Mouse (Mus musculus): Measurements from ENCODE around the gene Mapt. TPM values are rescaled to one million over a fixed set of nuclear protein-coding genes. Genes with fewer than 3 reads are reported as not detected.
A peak's percentile ranks its signal among the peaks of the same experiment; 100 is the strongest.

The Mapt gene
- polyA plus RNA-seq, 1 experiment: 0.76 TPM

DNA sequence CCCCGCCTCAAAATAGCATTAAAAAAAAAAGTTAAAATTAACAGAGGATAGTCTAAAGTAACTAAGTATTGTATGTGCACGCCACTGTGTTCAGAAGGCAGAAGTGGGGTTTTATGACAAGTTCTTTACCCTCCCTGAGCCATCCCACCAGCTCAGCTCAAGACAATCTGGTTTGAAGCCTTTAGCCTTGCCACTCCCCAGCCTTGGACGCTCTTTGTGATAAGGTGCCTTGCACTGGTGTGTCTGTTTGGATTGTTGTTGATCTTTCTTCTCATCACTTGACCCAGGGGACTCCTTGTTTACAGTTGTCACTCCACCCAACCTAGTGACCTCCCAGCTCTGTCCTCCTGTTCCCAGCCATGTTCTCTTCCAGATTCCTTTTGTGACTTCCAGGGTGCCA, 86.4 kb downstream of the Mapt start:
- Histone ChIP-seq H3K4me3 (replicated peaks) (no peak overlapping the region), H3K27me3 (replicated peaks) (peaks cover 37% of the 10 kb centered on the region)
- TF ChIP-seq GATA1 (IDR thresholded peaks at IDR 0.05; ENCODE audit: borderline replicate concordance, low read length) (no peak), FLI1 (IDR thresholded peaks at IDR 0.05; ENCODE audit: low read length) (no peak)

DNA sequence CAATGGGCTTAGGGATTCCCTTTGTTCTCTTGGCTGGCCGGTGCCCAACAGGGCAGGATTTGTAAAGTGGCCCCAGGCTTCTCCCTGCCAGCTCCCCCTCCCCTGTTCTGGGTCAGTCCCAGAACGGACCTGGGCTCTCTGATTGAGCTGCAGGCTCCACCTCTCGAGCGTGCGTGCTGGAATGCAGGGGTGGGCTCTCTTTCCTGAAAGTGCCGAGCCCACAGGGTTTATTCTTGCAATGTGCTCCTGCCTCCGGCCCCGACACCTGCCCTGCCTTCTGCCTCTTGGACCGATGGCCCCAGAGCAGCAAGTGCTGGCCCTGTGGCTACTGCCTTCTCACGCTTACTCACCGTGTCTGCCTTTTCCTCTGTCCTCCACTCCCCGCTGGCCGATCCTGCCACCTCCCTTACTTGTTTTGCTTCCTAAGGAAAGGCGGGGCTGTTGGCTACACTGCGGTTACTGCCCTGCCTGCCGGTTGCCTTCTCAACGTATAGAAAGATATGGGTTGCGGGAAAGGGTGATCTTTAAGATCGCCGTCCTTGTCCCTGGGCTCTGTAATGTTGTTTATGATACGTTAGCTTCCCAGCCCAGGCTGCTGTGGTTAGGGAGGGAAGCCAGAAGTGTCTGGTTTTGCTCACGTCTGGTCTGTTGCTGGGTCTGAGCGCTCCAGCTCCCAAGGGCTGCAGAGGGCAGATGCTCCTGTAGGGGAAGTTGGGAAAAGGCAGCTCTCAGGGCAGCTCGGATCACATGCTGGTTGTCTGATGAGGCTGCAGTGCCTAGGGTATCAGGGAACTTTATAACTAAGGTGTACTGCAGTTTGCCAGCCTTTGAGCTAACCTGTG, 88.0 kb downstream of the Mapt start:
- Histone ChIP-seq H3K4me3 (replicated peaks) (peak overlapping the region; percentile 94), H3K4me1 (peaks cover 66% of the 10 kb centered on the region), H3K36me3 (replicated peaks; ENCODE audit: low read length) (no peaks in the 10 kb centered on the region), H3K27me3 (replicated peaks) (peaks cover 32% of the 10 kb centered on the region), H3K9me3 (no peaks in the 10 kb centered on the region)
- TF ChIP-seq FLI1 (IDR thresholded peaks at IDR 0.05; ENCODE audit: low read length): no peak
- no peak for TF ChIP-seq GATA1 (IDR thresholded peaks at IDR 0.05; ENCODE audit: borderline replicate concordance, low read length)

More for the DNA sequence above, 86.4 kb downstream of the Mapt start:
- Histone ChIP-seq H3K36me3 (replicated peaks; ENCODE audit: low read length) (no peaks in the 10 kb centered on the region), H3K9me3 (no peaks in the 10 kb centered on the region), H3K4me1 (peaks cover 62% of the 10 kb centered on the region)

DNA sequence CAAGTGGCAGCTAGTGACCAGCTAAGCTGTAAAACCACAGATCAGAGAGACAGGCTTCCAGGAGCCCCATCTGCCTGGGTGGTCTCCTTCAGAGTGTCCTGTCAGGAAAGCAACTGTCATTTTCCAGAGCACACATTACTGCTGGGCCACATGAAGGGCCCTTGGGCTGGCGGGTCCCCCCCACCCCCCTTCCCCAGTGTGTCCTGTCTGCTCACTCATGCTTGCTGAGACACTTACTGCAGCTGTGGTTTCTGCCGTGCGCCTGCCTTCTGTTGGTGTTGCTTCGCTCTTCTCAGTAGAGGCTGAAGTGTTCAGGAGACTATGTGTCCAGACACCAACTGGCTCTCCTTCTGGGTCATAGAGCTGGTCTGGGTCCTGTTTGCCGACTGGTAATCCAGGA, 89.3 kb downstream of the Mapt start:
- Histone ChIP-seq H3K9me3 (no peaks in the 10 kb centered on the region), H3K4me1 (peaks cover 66% of the 10 kb centered on the region), H3K4me3 (replicated peaks) (peak overlapping the region; percentile 62), H3K27me3 (replicated peaks) (peaks cover 32% of the 10 kb centered on the region), H3K36me3 (replicated peaks; ENCODE audit: low read length) (no peaks in the 10 kb centered on the region)
- TF ChIP-seq FLI1 (IDR thresholded peaks at IDR 0.05; ENCODE audit: low read length) (no peak), GATA1 (IDR thresholded peaks at IDR 0.05; ENCODE audit: borderline replicate concordance, low read length) (no peak)

DNA sequence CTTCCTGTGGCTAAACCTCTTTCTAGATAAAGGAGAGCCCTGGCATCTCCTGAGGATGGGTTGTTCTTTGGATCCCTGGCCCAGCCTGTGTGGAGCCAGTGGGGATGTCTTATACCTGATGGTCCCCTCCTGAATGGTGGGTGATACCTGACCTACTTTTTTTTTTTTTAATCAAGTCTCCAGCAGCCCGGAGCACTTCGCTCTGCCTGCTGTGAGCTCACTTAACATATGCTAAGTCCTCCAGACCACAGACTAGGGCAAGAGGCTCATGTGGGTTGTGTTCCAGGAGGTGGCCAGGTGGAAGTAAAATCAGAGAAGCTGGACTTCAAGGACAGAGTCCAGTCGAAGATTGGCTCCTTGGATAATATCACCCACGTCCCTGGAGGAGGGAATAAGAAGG, 91.0 kb downstream of the Mapt start:
- peaks cover 32% of the 10 kb centered on the region for H3K27me3 ChIP-seq (replicated peaks)
- H3K9me3 ChIP-seq: peaks cover 4% of the 10 kb centered on the region
- H3K36me3 ChIP-seq (replicated peaks; ENCODE audit: low read length): no peaks in the 10 kb centered on the region
- H3K4me3 ChIP-seq (replicated peaks): no peak overlapping the region
- H3K4me1 ChIP-seq: peaks cover 57% of the 10 kb centered on the region
- no peak for TF ChIP-seq FLI1 (IDR thresholded peaks at IDR 0.05; ENCODE audit: low read length)
- no peak for TF ChIP-seq GATA1 (IDR thresholded peaks at IDR 0.05; ENCODE audit: borderline replicate concordance, low read length)

DNA sequence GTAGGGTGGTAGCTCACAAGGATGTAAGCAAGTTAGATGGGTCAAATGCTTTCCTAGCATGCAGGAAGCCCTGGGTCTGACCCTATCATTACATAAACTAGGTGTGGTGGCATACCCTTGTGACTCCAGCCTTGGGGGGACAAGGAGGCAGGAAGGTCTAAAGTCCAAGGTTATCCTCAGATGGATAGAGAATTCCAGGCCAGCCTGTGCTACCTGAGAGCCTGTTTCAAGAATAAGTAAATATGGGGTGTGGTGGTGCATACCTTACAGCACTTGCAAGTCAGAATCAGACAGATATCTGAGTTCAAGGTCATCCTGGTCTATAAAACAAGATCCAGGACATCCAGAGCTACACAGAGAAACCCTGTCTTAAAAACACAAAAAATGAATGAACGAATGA, 96.3 kb downstream of the Mapt start:
- H3K36me3 ChIP-seq (replicated peaks; ENCODE audit: low read length): peaks cover 14% of the 10 kb centered on the region
- peaks cover 21% of the 10 kb centered on the region for H3K27me3 ChIP-seq (replicated peaks)
- peaks cover 5% of the 10 kb centered on the region for H3K4me1 ChIP-seq
- TF ChIP-seq FLI1 (IDR thresholded peaks at IDR 0.05; ENCODE audit: low read length) (no peak), GATA1 (IDR thresholded peaks at IDR 0.05; ENCODE audit: borderline replicate concordance, low read length) (no peak)
- H3K9me3 ChIP-seq: peaks cover 7% of the 10 kb centered on the region
- H3K4me3 ChIP-seq (replicated peaks): no peak overlapping the region

DNA sequence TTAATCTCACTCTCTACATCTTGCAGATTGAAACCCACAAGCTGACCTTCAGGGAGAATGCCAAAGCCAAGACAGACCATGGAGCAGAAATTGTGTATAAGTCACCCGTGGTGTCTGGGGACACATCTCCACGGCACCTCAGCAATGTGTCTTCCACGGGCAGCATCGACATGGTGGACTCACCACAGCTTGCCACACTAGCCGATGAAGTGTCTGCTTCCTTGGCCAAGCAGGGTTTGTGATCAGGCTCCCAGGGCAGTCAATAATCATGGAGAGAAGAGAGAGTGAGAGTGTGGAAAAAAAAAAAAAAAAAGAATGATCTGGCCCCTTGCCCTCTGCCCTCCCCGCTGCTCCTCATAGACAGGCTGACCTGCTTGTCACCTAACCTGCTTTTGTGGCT, 96.8 kb downstream of the Mapt start:
- Histone ChIP-seq H3K4me3 (replicated peaks) (no peak overlapping the region), H3K9me3 (peaks cover 7% of the 10 kb centered on the region), H3K36me3 (replicated peaks; ENCODE audit: low read length) (peaks cover 19% of the 10 kb centered on the region), H3K27me3 (replicated peaks) (peaks cover 17% of the 10 kb centered on the region), H3K4me1 (peaks cover under 1% of the 10 kb centered on the region; the same call in 1 of the 2 replicates)
- TF ChIP-seq GATA1 (IDR thresholded peaks at IDR 0.05; ENCODE audit: borderline replicate concordance, low read length): no peak
- TF ChIP-seq FLI1 (IDR thresholded peaks at IDR 0.05; ENCODE audit: low read length): no peak

DNA sequence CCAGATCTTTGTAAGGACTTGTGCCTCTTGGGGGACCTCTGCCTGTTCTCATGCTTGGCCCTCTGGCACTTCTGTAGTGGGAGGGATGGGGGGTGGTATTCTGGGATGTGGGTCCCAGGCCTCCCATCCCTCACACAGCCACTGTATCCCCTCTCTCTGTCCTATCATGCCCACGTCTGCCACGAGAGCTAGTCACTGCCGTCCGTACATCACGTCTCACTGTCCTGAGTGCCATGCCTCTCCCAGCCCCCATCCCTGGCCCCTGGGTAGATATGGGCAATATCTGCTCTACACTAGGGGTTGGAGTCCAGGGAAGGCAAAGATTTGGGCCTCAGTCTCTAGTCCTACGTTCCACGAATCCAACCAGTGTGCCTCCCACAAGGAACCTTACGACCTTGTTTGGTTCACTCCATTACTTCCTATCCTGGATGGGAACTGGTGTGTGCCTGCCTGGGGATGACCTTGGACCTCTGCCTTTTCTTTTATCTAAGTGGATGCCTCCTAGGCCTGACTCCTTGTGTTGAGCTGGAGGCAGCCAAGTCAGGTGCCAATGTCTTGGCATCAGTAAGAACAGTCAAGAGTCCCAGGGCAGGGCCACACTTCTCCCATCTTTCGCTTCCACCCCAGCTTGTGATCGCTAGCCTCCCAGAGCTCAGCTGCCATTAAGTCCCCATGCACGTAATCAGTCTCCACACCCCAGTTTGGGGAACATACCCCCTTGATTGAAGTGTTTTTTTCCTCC, 98.2 kb downstream of the Mapt start:
- Histone ChIP-seq H3K9me3 (peaks cover 7% of the 10 kb centered on the region), H3K4me3 (replicated peaks) (no peak overlapping the region), H3K4me1 (peaks cover 5% of the 10 kb centered on the region; the same call in 1 of the 2 replicates), H3K27me3 (replicated peaks) (peaks cover 16% of the 10 kb centered on the region), H3K36me3 (replicated peaks; ENCODE audit: low read length) (peaks cover 31% of the 10 kb centered on the region)
- no peak for TF ChIP-seq GATA1 (IDR thresholded peaks at IDR 0.05; ENCODE audit: borderline replicate concordance, low read length)
- TF ChIP-seq FLI1 (IDR thresholded peaks at IDR 0.05; ENCODE audit: low read length): no peak

DNA sequence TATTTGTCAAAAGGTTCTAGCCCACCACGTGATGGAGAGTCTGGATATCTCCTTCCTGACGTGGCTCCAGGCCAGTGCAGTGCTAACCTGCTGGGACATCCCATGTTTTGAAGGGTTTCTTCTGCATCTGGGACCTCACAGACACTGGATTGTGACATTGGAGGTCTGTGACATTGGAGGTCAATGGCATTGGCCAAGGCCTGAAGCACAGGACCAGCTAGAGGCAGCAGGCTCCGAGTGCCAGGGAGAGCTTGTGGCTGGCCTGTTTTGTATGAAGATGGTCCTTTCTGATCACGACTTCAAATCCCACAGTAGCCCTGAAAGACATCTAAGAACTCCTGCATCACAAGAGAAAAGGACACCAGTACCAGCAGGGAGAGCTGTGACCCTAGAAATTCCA, 99.0 kb downstream of the Mapt start:
- H3K27me3 ChIP-seq (replicated peaks): peaks cover 16% of the 10 kb centered on the region
- peaks cover 7% of the 10 kb centered on the region; the same call in 1 of the 2 replicates for H3K4me1 ChIP-seq
- peaks cover 39% of the 10 kb centered on the region for H3K36me3 ChIP-seq (replicated peaks; ENCODE audit: low read length)
- peaks cover 7% of the 10 kb centered on the region for H3K9me3 ChIP-seq
- no peak overlapping the region for H3K4me3 ChIP-seq (replicated peaks)
- TF ChIP-seq GATA1 (IDR thresholded peaks at IDR 0.05; ENCODE audit: borderline replicate concordance, low read length): no peak
- no peak for TF ChIP-seq FLI1 (IDR thresholded peaks at IDR 0.05; ENCODE audit: low read length)

DNA sequence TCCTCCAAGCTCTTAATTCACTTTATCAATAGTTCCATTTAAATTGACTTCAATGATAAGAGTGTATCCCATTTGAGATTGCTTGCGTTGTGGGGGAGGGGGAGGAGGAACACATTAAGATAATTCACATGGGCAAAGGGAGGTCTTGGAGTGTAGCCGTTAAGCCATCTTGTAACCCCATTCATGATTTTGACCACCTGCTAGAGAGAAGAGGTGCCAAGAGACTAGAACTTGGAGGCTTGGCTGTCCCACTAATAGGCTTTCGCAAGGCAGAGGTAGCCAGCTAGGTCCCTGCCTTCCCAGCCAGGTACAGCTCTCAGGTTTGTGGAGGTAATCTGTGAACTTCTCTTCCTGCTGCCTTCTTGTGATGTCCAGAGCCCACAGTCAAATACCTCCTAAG, 100.0 kb downstream of the Mapt start:
- Histone ChIP-seq H3K36me3 (replicated peaks; ENCODE audit: low read length) (peaks cover 49% of the 10 kb centered on the region), H3K4me3 (replicated peaks) (no peak overlapping the region), H3K27me3 (replicated peaks) (peaks cover 16% of the 10 kb centered on the region), H3K9me3 (peaks cover 7% of the 10 kb centered on the region), H3K4me1 (peaks cover 7% of the 10 kb centered on the region; the same call in 1 of the 2 replicates)
- no peak for TF ChIP-seq FLI1 (IDR thresholded peaks at IDR 0.05; ENCODE audit: low read length)
- no peak for TF ChIP-seq GATA1 (IDR thresholded peaks at IDR 0.05; ENCODE audit: borderline replicate concordance, low read length)

DNA sequence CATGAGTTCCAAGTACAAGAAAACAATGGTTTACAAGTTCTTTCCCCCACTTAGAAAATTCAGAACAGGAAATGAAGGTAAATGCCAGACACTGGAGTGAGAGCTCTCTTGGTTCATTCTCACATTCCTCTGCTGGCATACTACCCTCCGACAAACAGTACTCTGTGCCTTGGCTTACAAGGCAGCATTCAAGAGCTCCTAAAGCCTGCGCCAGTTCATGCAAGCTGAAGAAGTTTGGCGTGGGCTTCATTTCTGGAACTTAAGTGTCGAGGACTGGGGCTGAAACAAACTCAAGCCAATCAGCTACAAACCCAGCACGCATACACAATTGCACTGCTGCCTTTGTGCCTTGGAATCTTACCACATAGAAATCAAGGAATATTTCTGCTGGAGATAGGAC, 100.9 kb downstream of the Mapt start:
- no peak overlapping the region for H3K4me3 ChIP-seq (replicated peaks)
- H3K9me3 ChIP-seq: peaks cover 4% of the 10 kb centered on the region
- TF ChIP-seq GATA1 (IDR thresholded peaks at IDR 0.05; ENCODE audit: borderline replicate concordance, low read length) (no peak), FLI1 (IDR thresholded peaks at IDR 0.05; ENCODE audit: low read length) (no peak)
- peaks cover 16% of the 10 kb centered on the region for H3K27me3 ChIP-seq (replicated peaks)
- H3K4me1 ChIP-seq: peaks cover 7% of the 10 kb centered on the region; the same call in 1 of the 2 replicates
- H3K36me3 ChIP-seq (replicated peaks; ENCODE audit: low read length): peaks cover 56% of the 10 kb centered on the region
